Mouse (Mus musculus): ENCODE results near the gene Hoxa11. TPM values are rescaled to one million over a fixed set of nuclear protein-coding genes. Genes with fewer than 3 reads are reported as not detected.

Gene Hoxa11
- total RNA-seq, 2 experiments from 2014 or later, result not detected

DNA sequence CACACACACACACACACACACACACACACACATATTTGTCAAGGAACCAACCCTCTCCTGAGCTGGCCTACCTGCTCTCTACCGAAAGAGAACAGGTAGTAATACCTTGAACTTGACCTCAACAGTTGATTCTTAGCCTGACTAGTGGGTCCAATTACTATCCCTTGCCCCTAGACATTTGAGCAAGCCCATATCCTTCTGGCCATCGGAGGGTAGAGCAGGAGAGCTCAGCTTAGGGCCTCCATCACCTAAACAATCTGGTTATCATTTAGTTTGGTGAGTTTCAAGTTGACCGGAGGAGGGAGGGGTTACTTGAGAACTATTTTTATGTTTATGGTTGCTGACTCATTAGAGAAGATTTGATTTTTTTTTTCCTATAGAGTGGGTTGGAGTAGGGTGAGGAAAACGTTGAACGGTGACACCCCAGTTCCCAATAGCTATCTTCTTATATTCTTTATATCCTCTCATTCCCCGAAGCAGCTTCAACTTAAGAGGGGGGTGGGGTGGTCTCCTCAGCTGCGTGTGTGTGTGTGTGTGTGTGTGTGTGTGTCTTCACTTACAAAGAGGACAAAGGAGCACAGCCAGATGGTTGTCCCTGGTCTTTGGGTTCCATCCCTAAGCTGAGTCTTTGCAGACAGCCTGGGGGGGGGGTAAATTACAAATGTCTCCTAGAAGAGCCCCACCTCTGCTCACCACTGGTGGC, 5.7 kb upstream of the Hoxa11 start:
- Histone ChIP-seq H3K27ac (no peak overlapping the region), H3K4me3 (no peak overlapping the region)
- intact Hi-C loops (cut with DNase I), result no loop called here
- no peak for DNase-seq (ENCODE audit: extremely low spot score in 1 of 2, low spot score in 2 of 2)
- no peak for TF ChIP-seq CTCF (IDR thresholded peaks at IDR 0.05)

DNA sequence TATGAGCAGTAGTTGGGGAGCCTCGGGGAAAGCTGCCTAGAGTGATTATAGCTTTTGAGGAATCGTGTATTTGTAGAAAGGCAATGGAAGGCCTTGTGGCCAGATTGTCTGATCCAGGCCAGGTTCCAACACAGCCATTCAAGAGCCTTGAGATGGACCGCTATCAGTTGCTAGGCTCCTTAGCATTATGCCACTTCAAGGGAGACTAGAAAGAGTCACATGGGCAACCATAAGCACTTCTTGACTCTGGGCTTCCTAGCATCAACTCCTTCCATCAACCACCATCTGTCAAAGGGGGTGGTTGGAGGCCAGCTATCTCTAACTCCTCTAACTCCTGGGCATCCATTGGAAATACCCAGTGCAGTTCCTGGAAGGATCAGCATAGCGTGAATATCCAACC, 4.2 kb upstream of the Hoxa11 start:
- intact Hi-C loops (cut with DNase I), result no loop called here
- no peak for TF ChIP-seq CTCF (IDR thresholded peaks at IDR 0.05)
- DNase-seq (ENCODE audit: extremely low spot score in 1 of 2, low spot score in 2 of 2), result no peak
- Histone ChIP-seq H3K4me3 (no peak overlapping the region), H3K27ac (no peak overlapping the region)

DNA sequence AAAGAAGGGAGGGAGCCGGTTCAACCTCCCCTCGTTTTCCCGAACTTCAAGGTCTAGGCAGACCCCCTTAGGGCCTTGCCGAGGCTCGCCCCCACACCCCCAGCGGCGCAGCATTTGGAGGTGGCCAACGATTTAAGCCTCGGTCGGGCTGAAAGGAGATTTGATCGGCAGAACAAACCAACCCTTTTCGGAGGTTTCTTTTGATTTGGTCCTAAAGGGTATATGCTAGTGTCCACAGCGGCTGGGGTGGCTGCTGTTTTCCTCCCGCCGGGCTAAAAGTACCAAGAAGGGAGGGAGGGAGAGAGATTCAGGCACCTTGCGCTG, 3.8 kb upstream of the Hoxa11 start:
- TF ChIP-seq CTCF (IDR thresholded peaks at IDR 0.05), result no peak
- no peak for DNase-seq (ENCODE audit: extremely low spot score in 1 of 2, low spot score in 2 of 2)
- H3K27ac ChIP-seq, result no peak overlapping the region
- intact Hi-C loops (cut with DNase I), result no loop called here
- no peak overlapping the region for H3K4me3 ChIP-seq

DNA sequence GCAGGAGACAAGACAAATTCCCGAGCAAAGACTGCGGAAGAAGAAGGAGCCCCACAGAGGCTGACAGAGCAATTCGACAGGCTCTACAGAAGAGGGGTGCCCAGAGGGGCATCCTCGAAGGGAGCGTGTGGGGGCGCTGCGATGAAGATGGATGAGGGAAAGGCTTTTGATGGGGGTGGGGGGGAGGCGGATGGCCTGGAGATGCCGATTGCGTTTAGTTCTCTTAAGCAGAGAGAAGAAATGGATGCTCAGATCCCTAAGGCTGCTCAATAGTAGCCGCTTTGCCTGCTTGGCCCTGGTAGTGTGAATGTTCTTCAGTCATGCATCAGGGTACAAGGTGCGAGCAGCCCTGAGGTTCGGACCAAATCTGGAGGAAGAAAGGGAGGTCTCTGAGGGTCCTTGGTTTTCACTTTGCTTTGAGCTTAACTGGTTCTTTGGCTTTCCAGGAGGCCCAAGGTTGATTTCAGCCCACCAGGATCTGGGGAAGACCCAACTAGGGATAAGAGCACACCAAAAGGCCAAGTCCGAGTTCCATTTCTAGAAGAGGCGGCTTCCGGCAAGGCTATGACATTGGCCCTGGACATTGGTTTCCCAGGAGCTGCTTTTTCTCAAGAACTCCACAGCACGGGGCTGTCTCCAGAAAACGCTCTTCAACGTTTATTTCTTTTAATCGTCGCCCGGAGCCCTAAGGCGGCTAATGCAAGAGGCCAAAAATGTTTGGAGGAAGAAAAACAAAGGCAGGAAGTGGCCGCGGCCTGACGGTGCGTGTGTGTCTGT, 3.2 kb upstream of the Hoxa11 start:
- no peak for DNase-seq (ENCODE audit: extremely low spot score in 1 of 2, low spot score in 2 of 2)
- intact Hi-C loops (cut with DNase I), result no loop called here
- H3K27ac ChIP-seq, result no peak overlapping the region
- TF ChIP-seq CTCF (IDR thresholded peaks at IDR 0.05), result no peak
- H3K4me3 ChIP-seq, result no peak overlapping the region

DNA sequence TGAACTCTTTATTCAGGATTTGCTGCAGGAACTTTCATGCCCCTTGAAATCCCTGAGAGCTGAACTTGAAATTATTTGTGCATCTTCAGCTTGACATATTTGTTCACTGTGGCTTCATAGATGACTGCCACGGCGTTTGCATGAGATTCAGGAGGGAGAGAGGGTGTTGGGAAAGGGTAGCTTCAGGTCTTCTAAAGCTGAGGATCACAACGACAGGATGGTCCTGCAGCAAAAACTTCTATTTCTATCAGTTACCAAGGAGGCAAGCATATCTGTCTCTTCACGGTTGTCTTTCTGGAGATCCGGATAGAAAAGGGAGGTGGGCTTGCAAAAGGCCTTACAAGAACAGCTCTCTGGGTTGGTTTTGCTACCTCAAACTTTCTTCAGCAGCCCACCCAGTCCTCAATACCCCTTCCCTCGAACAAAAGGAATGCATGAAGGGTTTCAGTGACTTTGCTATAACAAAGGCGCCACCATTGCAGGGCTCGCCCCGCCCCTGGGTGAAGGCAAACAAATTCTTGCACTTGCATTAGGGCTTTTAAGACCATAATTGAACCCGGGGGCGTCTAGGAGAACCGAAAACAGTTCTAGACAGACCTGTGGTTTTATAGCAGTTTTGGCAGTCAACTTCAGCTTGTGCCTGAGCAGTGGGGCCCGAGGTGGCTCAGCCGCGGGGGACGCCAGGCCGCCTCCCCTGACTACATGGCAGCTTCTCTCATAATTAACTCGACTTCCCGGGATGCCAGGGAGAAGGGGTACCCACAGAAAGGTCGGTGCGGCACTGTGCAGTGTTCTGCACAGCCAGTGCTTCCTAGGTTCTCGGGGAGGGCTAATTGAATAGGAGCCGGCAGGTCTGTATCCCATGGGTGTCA, 2.4 kb upstream of the Hoxa11 start:
- TF ChIP-seq CTCF (IDR thresholded peaks at IDR 0.05), result no peak
- H3K4me3 ChIP-seq, result no peak overlapping the region
- intact Hi-C loops (cut with DNase I), result no loop called here
- DNase-seq (ENCODE audit: extremely low spot score in 1 of 2, low spot score in 2 of 2), result no peak
- H3K27ac ChIP-seq, result no peak overlapping the region

DNA sequence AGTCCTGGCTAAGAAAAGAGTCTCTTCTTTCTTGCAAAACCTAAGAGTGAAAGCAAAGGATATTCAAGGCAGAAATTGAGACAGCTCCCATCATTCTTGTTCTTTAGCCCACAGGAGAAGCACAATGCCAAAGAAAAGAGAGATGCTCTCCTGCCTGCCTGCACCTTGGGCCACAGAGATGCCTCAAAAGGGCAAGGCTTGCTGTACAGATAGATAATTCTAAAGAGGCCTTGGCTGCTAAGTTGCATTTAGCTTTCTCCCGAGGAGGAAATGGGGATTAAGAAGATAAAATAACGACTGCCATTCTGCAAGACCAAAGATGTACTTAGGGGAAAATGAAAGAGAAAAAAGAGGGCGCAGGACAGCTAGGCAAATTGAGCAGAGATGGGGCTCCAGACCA, 1.3 kb upstream of the Hoxa11 start:
- intact Hi-C loops (cut with DNase I), result no loop called here
- H3K27ac ChIP-seq, result no peak overlapping the region
- DNase-seq (ENCODE audit: extremely low spot score in 1 of 2, low spot score in 2 of 2), result no peak
- no peak overlapping the region for H3K4me3 ChIP-seq
- no peak for TF ChIP-seq CTCF (IDR thresholded peaks at IDR 0.05)

DNA sequence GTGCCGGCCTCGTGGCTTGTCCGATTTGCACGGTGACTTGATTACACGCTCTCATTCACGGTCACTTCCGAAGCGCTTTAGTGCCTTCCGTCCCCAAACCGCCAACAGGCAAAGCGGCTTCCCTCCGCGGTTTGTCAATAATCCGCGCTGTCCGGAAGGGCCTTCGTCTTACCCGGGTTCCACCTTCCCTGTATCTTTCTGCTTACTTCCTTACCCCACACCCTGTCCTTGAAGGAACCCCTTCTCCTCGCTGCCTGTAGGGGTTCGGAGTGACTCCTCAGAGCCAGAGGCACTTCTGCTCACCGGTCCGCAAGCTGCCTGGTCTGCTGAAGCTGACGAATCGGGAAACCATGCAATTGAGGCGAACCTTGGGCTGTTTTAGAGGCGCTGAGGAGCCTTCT, 793 bp upstream of the Hoxa11 start:
- intact Hi-C loops (cut with DNase I), result no loop called here
- H3K4me3 ChIP-seq, result no peak overlapping the region
- no peak for TF ChIP-seq CTCF (IDR thresholded peaks at IDR 0.05)
- no peak overlapping the region for H3K27ac ChIP-seq
- no peak for DNase-seq (ENCODE audit: extremely low spot score in 1 of 2, low spot score in 2 of 2)

DNA sequence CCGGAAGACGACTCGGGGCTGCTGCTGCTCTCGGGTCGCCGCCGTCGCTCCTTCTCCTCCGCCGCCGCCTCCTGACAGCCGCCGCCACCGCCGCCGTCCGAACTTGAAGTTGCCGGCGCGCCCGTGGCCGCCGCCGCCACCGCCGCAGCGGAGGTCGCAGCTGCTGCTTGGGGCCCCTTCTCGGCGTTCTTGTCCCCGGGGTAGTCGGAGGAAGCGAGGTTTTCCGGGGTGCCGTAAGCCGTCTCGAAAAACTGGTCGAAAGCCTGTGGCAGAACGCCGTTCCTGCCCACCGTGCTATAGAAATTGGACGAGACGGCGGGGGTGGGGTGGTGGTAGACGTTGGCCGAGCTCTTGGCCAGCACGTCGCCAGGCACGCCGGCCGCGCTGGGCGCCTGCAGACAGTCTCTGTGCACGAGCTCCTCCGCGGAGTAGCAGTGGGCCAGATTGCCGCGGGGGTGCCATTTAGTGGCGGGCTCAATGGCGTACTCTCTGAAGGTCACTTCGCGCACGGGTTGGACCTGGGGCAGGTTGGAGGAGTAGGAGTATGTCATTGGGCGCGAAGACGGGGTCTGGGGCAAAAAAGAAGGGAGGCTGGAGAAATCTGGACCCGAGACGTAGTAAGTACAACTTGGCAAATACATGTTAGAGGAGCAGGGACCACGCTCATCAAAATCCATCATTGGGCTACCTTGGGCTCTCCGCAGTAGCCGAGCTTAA, 412 bp downstream of the Hoxa11 start:
- no peak for TF ChIP-seq CTCF (IDR thresholded peaks at IDR 0.05)
- intact Hi-C loops (cut with DNase I), result no loop called here
- no peak overlapping the region for H3K4me3 ChIP-seq
- no peak overlapping the region for H3K27ac ChIP-seq
- no peak for DNase-seq (ENCODE audit: extremely low spot score in 1 of 2, low spot score in 2 of 2)

DNA sequence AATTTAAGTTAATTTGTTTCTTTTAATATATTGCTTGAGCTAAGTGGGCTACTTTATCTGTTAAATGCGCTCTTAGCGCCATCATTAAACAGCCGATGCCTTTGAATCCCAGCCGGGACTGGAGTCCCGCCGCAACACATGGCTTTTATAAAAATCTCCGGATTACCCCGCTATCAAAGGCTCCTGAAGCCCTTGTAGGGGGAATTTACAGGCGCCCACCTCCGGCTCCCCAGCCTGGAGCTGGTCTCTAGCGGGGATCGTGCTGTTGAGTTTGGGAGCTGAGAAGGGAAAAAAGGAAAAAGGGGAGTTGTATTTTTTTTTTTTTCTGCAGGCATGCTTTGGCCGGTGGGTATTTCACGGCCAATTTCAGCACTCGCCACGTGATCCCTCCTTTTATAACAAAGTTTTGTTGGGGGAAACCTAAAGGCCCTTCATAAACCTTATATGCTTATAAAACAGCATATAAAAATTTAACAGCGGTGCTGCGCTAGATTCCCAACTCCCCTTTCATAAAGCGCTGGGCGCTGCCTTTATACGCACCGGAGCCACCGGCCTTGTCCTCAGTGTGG, 1.1 kb downstream of the Hoxa11 start:
- no peak for DNase-seq (ENCODE audit: extremely low spot score in 1 of 2, low spot score in 2 of 2)
- intact Hi-C loops (cut with DNase I), result no loop called here
- no peak for TF ChIP-seq CTCF (IDR thresholded peaks at IDR 0.05)
- Histone ChIP-seq H3K27ac (no peak overlapping the region), H3K4me3 (no peak overlapping the region)

DNA sequence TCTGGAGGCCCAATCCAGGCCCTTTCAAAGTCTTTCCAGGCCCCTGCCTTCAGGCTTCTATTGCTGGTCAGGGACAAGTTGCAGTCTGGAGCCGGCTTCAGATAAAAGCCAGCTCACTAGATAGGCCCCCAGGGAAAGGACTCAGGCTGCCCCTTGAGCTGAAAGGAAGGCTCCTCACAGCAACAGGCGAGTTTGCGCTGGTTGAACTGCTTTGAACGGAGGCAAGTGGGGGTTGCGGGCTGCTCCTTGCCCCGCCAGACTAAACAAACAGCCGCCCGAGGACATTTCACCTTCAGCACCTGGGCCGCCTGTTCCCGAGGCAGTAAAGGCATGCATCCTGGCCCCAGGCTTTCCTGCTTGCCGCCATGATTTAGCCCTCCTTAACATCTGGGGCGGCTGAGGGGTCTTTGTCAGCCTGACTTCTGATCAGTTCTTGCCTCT, 1.9 kb downstream of the Hoxa11 start:
- intact Hi-C loops (cut with DNase I), result no loop called here
- Histone ChIP-seq H3K27ac (no peak overlapping the region), H3K4me3 (no peak overlapping the region)
- DNase-seq (ENCODE audit: extremely low spot score in 1 of 2, low spot score in 2 of 2), result no peak
- no peak for TF ChIP-seq CTCF (IDR thresholded peaks at IDR 0.05)

DNA sequence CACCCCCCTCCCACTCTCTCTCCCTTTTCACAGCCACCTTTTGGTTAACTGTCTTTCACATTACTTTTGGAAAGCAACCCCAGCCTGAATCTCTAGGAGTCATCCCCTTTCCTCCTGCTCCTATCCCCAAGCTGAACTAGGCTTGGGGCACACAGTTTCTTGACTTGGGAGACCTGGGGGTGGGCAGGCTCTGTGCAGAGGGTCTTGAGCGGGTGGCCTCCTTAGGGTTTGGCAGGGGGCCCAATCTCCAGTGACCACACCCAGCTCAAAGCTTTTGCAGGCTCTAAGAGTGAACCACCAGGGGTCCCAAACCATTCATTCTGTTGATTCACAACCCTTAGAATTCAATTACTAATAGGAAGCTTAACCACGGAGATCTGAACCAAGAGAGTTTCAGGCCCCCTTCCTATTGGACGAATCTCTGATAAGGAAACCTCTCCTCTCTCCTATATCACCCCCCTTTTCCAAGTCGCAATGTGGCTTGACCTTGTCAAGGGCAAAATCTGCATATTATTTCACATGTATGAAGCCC, 2.7 kb downstream of the Hoxa11 start:
- no peak for DNase-seq (ENCODE audit: extremely low spot score in 1 of 2, low spot score in 2 of 2)
- intact Hi-C loops (cut with DNase I), result no loop called here
- TF ChIP-seq CTCF (IDR thresholded peaks at IDR 0.05), result no peak
- H3K27ac ChIP-seq, result no peak overlapping the region
- no peak overlapping the region for H3K4me3 ChIP-seq
